Mouse (Mus musculus) ES-Bruce4 (cell line): ENCODE measurements around the gene Bad. TPM values are rescaled to one million over a fixed set of nuclear protein-coding genes. Genes with fewer than 3 reads are reported as not detected.
A peak's percentile ranks its signal among the peaks of the same experiment; 100 is the strongest.
"Not testable (repeated sequence)": the region's sequence is repeated elsewhere in the genome, so short reads cannot be mapped to it uniquely, and the experiment has no call there.

Experiments used
- H3K27ac ChIP-seq: 2 replicates; pipeline ENCODE4 v1.5.1; 2012; ENCODE audit warnings: low read length, inconsistent platforms; ENCODE audit not compliant: insufficient read depth
- H3K27me3 ChIP-seq: 2 replicates; pipeline ENCODE4 v1.6.1; 2012; ENCODE audit warnings: mild to moderate bottlenecking, low read length, inconsistent platforms; ENCODE audit not compliant: control insufficient read depth, poor library complexity, insufficient read depth, severe bottlenecking
- H3K36me3 ChIP-seq: 2 replicates; pipeline ENCODE4 v1.6.1; 2012; ENCODE audit warnings: inconsistent platforms, mild to moderate bottlenecking, low read length, moderate library complexity; ENCODE audit not compliant: control insufficient read depth, poor library complexity, insufficient read depth, severe bottlenecking
- H3K4me1 ChIP-seq: one replicate; pipeline ENCODE4 v1.8.1; 2011; ENCODE audit warnings: low read length; ENCODE audit not compliant: control insufficient read depth, insufficient read depth
- H3K4me3 ChIP-seq: 2 replicates; pipeline ENCODE4 v1.5.1; 2011; ENCODE audit warnings: low read depth, mild to moderate bottlenecking, low read length
- H3K9ac ChIP-seq: 2 replicates; pipeline ENCODE4 v1.6.1; 2012; ENCODE audit warnings: low read depth, mild to moderate bottlenecking, inconsistent platforms; ENCODE audit not compliant: poor library complexity, severe bottlenecking
- H3K9me3 ChIP-seq: replicated peaks from 2 replicates; pipeline ENCODE4 v1.6.1; 2012; ENCODE audit warnings: mild to moderate bottlenecking, low read length, inconsistent platforms; ENCODE audit not compliant: control insufficient read depth, poor library complexity, insufficient read depth, severe bottlenecking
- CTCF ChIP-seq: IDR thresholded peaks from one replicate; pipeline ENCODE4 v1.8.1; 2011; ENCODE audit warnings: low read depth, low read length
- EP300 ChIP-seq: IDR thresholded peaks from 2 replicates; pipeline ENCODE4 v1.6.1; 2011; ENCODE audit warnings: low read depth, low read length; ENCODE audit not compliant: insufficient read depth
- POLR2A ChIP-seq: IDR thresholded peaks from one replicate; pipeline ENCODE4 v1.8.1; 2011; ENCODE audit warnings: low read length; ENCODE audit not compliant: insufficient read depth
- polyA plus RNA-seq: library from polyadenylated mRNA; stranded (reverse); fragments of >200 nt; gene quantifications from 2 replicates; pipeline ENCODE4 v1.2.4, GENCODE M21; 2011; ENCODE audit warnings: low read depth; ENCODE audit not compliant: missing spikeins, insufficient read depth, insufficient read length

The Bad gene
- polyA plus RNA-seq, 1 experiment = 14.6 TPM

- no peak for TF ChIP-seq EP300
- TF ChIP-seq CTCF = no peak
- TF ChIP-seq POLR2A = no peak
- Histone ChIP-seq H3K4me1 (no peaks in the 10 kb centered on the region), H3K9me3 (no peaks in the 10 kb centered on the region), H3K27ac (peak overlapping the region; percentile 74; the same call in 1 of the 2 replicates), H3K4me3 (peak overlapping the region; percentile 78), H3K36me3 (peaks cover 15% of the 10 kb centered on the region; the same call in 1 of the 2 replicates), H3K27me3 (no peaks in the 10 kb centered on the region), H3K9ac (peak overlapping the region; percentile 26)
These were observed 32.6 kb upstream of the Bad start for GRCm38 (mm10) chr19:6909021-6909420.

- H3K27ac ChIP-seq = peak within 1 kb of the TSS; percentile 74
- H3K4me1 ChIP-seq = no peaks in the 10 kb centered on the region
- peak within 1 kb of the TSS; percentile 28 for H3K9ac ChIP-seq
- no peaks in the 10 kb centered on the region for H3K9me3 ChIP-seq
- H3K4me3 ChIP-seq = peak within 1 kb of the TSS; percentile 78
- H3K27me3 ChIP-seq = no peaks in the 10 kb centered on the region
- H3K36me3 ChIP-seq = peaks cover 15% of the 10 kb centered on the region; the same call in 1 of the 2 replicates
- peak; percentile 51 for TF ChIP-seq POLR2A
- TF ChIP-seq CTCF = no peak
These were observed 32.0 kb upstream of the Bad start, which contains the start of the genes Trmt112 and Prdx5 for GRCm38 (mm10) chr19:6909507-6910289. Gene Trmt112 (plus strand): TSS chr19:6909698. Gene Prdx5 (minus strand): TSS chr19:6910106.

- H3K27ac ChIP-seq, H3K9me3 ChIP-seq, H3K27me3 ChIP-seq, H3K4me1 ChIP-seq: not testable (repeated sequence)
- H3K4me3 ChIP-seq = peak overlapping the region; percentile 78
- H3K36me3 ChIP-seq = peaks cover 15% of the 10 kb centered on the region; the same call in 1 of the 2 replicates
- H3K9ac ChIP-seq = peak overlapping the region; percentile 26
These were observed 31.4 kb upstream of the Bad start for GRCm38 (mm10) chr19:6910306-6910705.

GRCm38 (mm10) chr19:6911101-6912074 lies 30.3 kb upstream of the Bad start:
- 0 out of 2 replicates have a peak overlapping the region, but pooled peaks have one; percentile 28 for H3K9ac ChIP-seq

GRCm38 (mm10) chr19:6912205-6912970 lies 29.3 kb upstream of the Bad start:
- Histone ChIP-seq H3K27ac (no peak overlapping the region), H3K27me3 (no peaks in the 10 kb centered on the region), H3K9me3 (no peaks in the 10 kb centered on the region), H3K4me3 (no peak overlapping the region), H3K9ac (no peak overlapping the region), H3K36me3 (0 out of 2 replicates have a peak, but pooled peaks cover 8% of the 10 kb centered on the region), H3K4me1 (no peaks in the 10 kb centered on the region)
- TF ChIP-seq CTCF = no peak
- no peak for TF ChIP-seq EP300
- TF ChIP-seq POLR2A = no peak

More at GRCm38 (mm10) chr19:6911101-6912074, 30.3 kb upstream of the Bad start:
- Histone ChIP-seq H3K9me3 (no peaks in the 10 kb centered on the region), H3K27ac (no peak overlapping the region), H3K4me3 (no peak overlapping the region), H3K36me3 (peaks cover 13% of the 10 kb centered on the region; the same call in 1 of the 2 replicates), H3K4me1 (no peaks in the 10 kb centered on the region), H3K27me3 (no peaks in the 10 kb centered on the region)
- no peak for TF ChIP-seq EP300
- TF ChIP-seq CTCF = no peak
